Mouse (Mus musculus) MEL (cell line): Measurements from ENCODE around the gene Cox8c. TPM values are rescaled to one million over a fixed set of nuclear protein-coding genes. Genes with fewer than 3 reads are reported as not detected.

Experiments used
- DNase-seq: peaks from one replicate; pipeline ENCODE4 v3.0.0; 2011; ENCODE audit warnings: low read depth, low spot score
- H3K27ac ChIP-seq: 2 replicates; pipeline ENCODE4 v1.5.1; 2012; ENCODE audit warnings: low read depth, mild to moderate bottlenecking, control low read depth, low read length, moderate library complexity; ENCODE audit not compliant: control insufficient read depth
- H3K27me3 ChIP-seq, 2 experiments: fragments of 150-350 bp in 1 of 2; sonication (generic) in 1 of 2; 2 replicates each; pipeline ENCODE4 v1.6.1; 2012; ENCODE audit warnings: low read length in 2 of 2, mild to moderate bottlenecking in 2 of 2, improper control_type of control experiment in 1 of 2, moderate library complexity in 1 of 2; ENCODE audit not compliant: insufficient read depth in 2 of 2, control insufficient read depth in 1 of 2
- H3K36me3 ChIP-seq, 2 experiments: 2 replicates each; pipeline ENCODE4 v1.6.1; 2012 to 2014; ENCODE audit warnings: low read length in 2 of 2, improper control_type of control experiment in 1 of 2, inconsistent platforms in 1 of 2, mild to moderate bottlenecking in 1 of 2; ENCODE audit not compliant: insufficient read depth in 2 of 2, control insufficient read depth in 1 of 2
- H3K4me1 ChIP-seq, 2 experiments: fragments of 150-350 bp in 1 of 2; sonication (generic) in 1 of 2; 2 replicates each; pipeline ENCODE4 v1.6.1; 2012; ENCODE audit warnings: low read length in 2 of 2, improper control_type of control experiment in 1 of 2, mild to moderate bottlenecking in 1 of 2; ENCODE audit not compliant: insufficient read depth in 2 of 2, control insufficient read depth in 1 of 2
- H3K4me3 ChIP-seq, 2 experiments: fragments of 150-350 bp in 1 of 2; sonication (generic) in 1 of 2; 2 replicates each; pipeline ENCODE4 v1.5.1; 2012; ENCODE audit warnings: low read depth in 2 of 2, low read length in 2 of 2, mild to moderate bottlenecking in 2 of 2, moderate library complexity in 2 of 2, control low read depth in 1 of 2, improper control_type of control experiment in 1 of 2; ENCODE audit not compliant: control insufficient read depth in 1 of 2, insufficient read depth in 1 of 2
- H3K79me2 ChIP-seq: 2 replicates; pipeline ENCODE4 v1.6.1; 2012; ENCODE audit warnings: mild to moderate bottlenecking, low read length, moderate library complexity; ENCODE audit not compliant: control insufficient read depth, poor library complexity, insufficient read depth
- H3K9ac ChIP-seq: 2 replicates; pipeline ENCODE4 v1.6.1; 2012; ENCODE audit warnings: low read depth, mild to moderate bottlenecking, control low read depth, low read length, moderate library complexity; ENCODE audit not compliant: control insufficient read depth, poor library complexity, severe bottlenecking
- H3K9me3 ChIP-seq: fragments of 150-350 bp; sonication (generic); replicated peaks from 2 replicates; pipeline ENCODE4 v1.6.1; 2012; ENCODE audit warnings: mild to moderate bottlenecking, low read length, improper control_type of control experiment, moderate library complexity; ENCODE audit not compliant: insufficient read depth
- CHD2 ChIP-seq: IDR thresholded peaks from 2 replicates; pipeline ENCODE4 v1.6.1; 2011; ENCODE audit warnings: low read length, improper control_type of control experiment
- CTCF ChIP-seq, 3 experiments: IDR thresholded peaks in 2 of 3; conservative IDR thresholded peaks in 1 of 3; 2 replicates each; pipeline ENCODE4 v1.5.1; 2011 to 2012; ENCODE audit warnings: low read length in 3 of 3, low read depth in 2 of 3, mild to moderate bottlenecking in 2 of 3, improper control_type of control experiment in 1 of 3, inconsistent platforms in 1 of 3, mixed read lengths in 1 of 3, moderate library complexity in 1 of 3; ENCODE audit not compliant: control insufficient read depth in 1 of 3, insufficient read depth in 1 of 3, poor library complexity in 1 of 3, severe bottlenecking in 1 of 3
- ELF1 ChIP-seq: IDR thresholded peaks from 2 replicates; pipeline ENCODE4 v1.6.1; 2014; ENCODE audit warnings: low read depth, mild to moderate bottlenecking, inconsistent platforms, low read length, improper control_type of control experiment, moderate library complexity
- ETS1 ChIP-seq: IDR thresholded peaks from 2 replicates; pipeline ENCODE4 v1.6.1; 2012; ENCODE audit warnings: low read depth, mild to moderate bottlenecking, inconsistent platforms, low read length, improper control_type of control experiment, moderate library complexity
- GABPA ChIP-seq: IDR thresholded peaks from 2 replicates; pipeline ENCODE4 v1.6.1; 2012; ENCODE audit warnings: low read depth, mild to moderate bottlenecking, inconsistent platforms, low read length, improper control_type of control experiment, moderate library complexity
- GATA1 ChIP-seq: IDR thresholded peaks from 2 replicates; pipeline ENCODE4 v1.6.1; 2011; ENCODE audit warnings: low read depth, low read length, improper control_type of control experiment
- JUND ChIP-seq: IDR thresholded peaks from 2 replicates; pipeline ENCODE4 v1.6.1; 2011; ENCODE audit warnings: low read depth, mild to moderate bottlenecking, improper control_type of control experiment, low read length
- MAFK ChIP-seq: IDR thresholded peaks from 2 replicates; pipeline ENCODE4 v1.6.1; 2011; ENCODE audit warnings: low read depth, mild to moderate bottlenecking, low read length, improper control_type of control experiment, borderline replicate concordance
- MAZ ChIP-seq: IDR thresholded peaks from 2 replicates; pipeline ENCODE4 v1.6.1; 2012; ENCODE audit warnings: low read depth, mild to moderate bottlenecking, inconsistent platforms, low read length, improper control_type of control experiment
- MXI1 ChIP-seq: IDR thresholded peaks from 2 replicates; pipeline ENCODE4 v1.6.1; 2011; ENCODE audit warnings: mild to moderate bottlenecking, low read depth, low read length, improper control_type of control experiment
- POLR2A ChIP-seq, 2 experiments: IDR thresholded peaks; 2 replicates each; pipeline ENCODE4 v1.6.1; 2011 to 2012; ENCODE audit warnings: low read length in 2 of 2, mild to moderate bottlenecking in 2 of 2, control low read depth in 1 of 2, improper control_type of control experiment in 1 of 2, low read depth in 1 of 2, moderate library complexity in 1 of 2; ENCODE audit not compliant: control insufficient read depth in 1 of 2, insufficient read depth in 1 of 2, poor library complexity in 1 of 2
- POLR2AphosphoS2 ChIP-seq: IDR thresholded peaks from 2 replicates; pipeline ENCODE4 v1.6.1; 2011; ENCODE audit warnings: low read length, improper control_type of control experiment
- POLR2AphosphoS5 ChIP-seq: IDR thresholded peaks from 2 replicates; pipeline ENCODE4 v1.6.1; 2012; ENCODE audit warnings: low read depth, borderline replicate concordance, mild to moderate bottlenecking, inconsistent platforms, low read length, moderate library complexity, mixed read lengths
- RAD21 ChIP-seq: IDR thresholded peaks from 2 replicates; pipeline ENCODE4 v1.6.1; 2011; ENCODE audit warnings: mild to moderate bottlenecking, low read depth, low read length, improper control_type of control experiment
- SMC3 ChIP-seq: IDR thresholded peaks from 2 replicates; pipeline ENCODE4 v1.6.1; 2011; ENCODE audit warnings: low read depth, low read length, improper control_type of control experiment
- TAL1 ChIP-seq: IDR thresholded peaks from 2 replicates; pipeline ENCODE4 v1.6.1; 2012; ENCODE audit warnings: mild to moderate bottlenecking, inconsistent platforms, low read length, moderate library complexity, mixed read lengths
- TCF12 ChIP-seq: IDR thresholded peaks from 2 replicates; pipeline ENCODE4 v1.6.1; 2014; ENCODE audit warnings: low read depth, mild to moderate bottlenecking, inconsistent platforms, low read length, improper control_type of control experiment, moderate library complexity
- UBTF ChIP-seq: IDR thresholded peaks from 2 replicates; pipeline ENCODE4 v1.6.1; 2012; ENCODE audit warnings: low read depth, mild to moderate bottlenecking, inconsistent platforms, low read length, improper control_type of control experiment, moderate library complexity, borderline replicate concordance; ENCODE audit not compliant: insufficient read depth
- USF2 ChIP-seq, 2 experiments: IDR thresholded peaks; 2 replicates each; pipeline ENCODE4 v1.6.1; 2011 to 2012; ENCODE audit warnings: improper control_type of control experiment in 2 of 2, low read length in 2 of 2, borderline replicate concordance in 1 of 2, inconsistent platforms in 1 of 2, low read depth in 1 of 2, mild to moderate bottlenecking in 1 of 2; ENCODE audit not compliant: insufficient read depth in 1 of 2
- ZKSCAN1 ChIP-seq: IDR thresholded peaks from 2 replicates; pipeline ENCODE4 v1.6.1; 2012; ENCODE audit warnings: low read depth, mild to moderate bottlenecking, inconsistent platforms, low read length, improper control_type of control experiment, moderate library complexity
- ZMIZ1 ChIP-seq: IDR thresholded peaks from 2 replicates; pipeline ENCODE4 v1.6.1; 2012; ENCODE audit warnings: low read depth, mild to moderate bottlenecking, inconsistent platforms, low read length, improper control_type of control experiment, moderate library complexity
- polyA plus RNA-seq, 2 experiments: library from polyadenylated mRNA; stranded (reverse) in 1 of 2; unstranded in 1 of 2; fragments of >175 nt in 1 of 2; fragments of >200 nt in 1 of 2; gene quantifications; 2 replicates each; pipeline versions ENCODE4 v1.2.1 to v1.2.4; 2012; ENCODE audit warnings: low replicate concordance in 2 of 2, low read depth in 1 of 2; ENCODE audit not compliant: insufficient read length in 2 of 2, insufficient read depth in 1 of 2, missing spikeins in 1 of 2
- total RNA-seq: library from RNA; depleted of rRNA; stranded (reverse); fragments of 300-350 nt; gene quantifications from 2 replicates; pipeline ENCODE4 v1.2.3, GENCODE M21; 2012

The Cox8c gene
- total and polyA plus RNA-seq, 3 experiments = not detected

- Histone ChIP-seq H3K79me2 (no peaks in the 10 kb centered on the region), H3K27me3 (peaks cover 3 to 5% of the 10 kb centered on the region in 2 experiments), H3K4me1 (no peaks in the 10 kb centered on the region), H3K9ac (no peak overlapping the region), H3K36me3 (no peaks in the 10 kb centered on the region), H3K27ac (no peak overlapping the region), H3K9me3 (no peaks in the 10 kb centered on the region), H3K4me3 (no peak overlapping the region)
- no peak for DNase-seq
- no peak for TF ChIP-seq CHD2
- TF ChIP-seq SMC3 = peak; percentile 39
- peak in 2 of 3 experiments; percentile 42 to 58; a peak in 4 of 6 replicates for TF ChIP-seq CTCF (IDR thresholded peaks at IDR 0.05 in 2 of 3, conservative IDR thresholded peaks at IDR 0.05 in 1 of 3; ENCODE audit: control insufficient read depth in 1 of 3, insufficient read depth in 1 of 3, low read depth in 2 of 3, low read length in 3 of 3, poor library complexity in 1 of 3, severe bottlenecking in 1 of 3)
- peak; percentile 9 for TF ChIP-seq RAD21
These were observed 13.4 kb upstream of the Cox8c start for GRCm38 (mm10) chr12:102885735-102886134.

GRCm38 (mm10) chr12:102887366-102887765 lies 11.8 kb upstream of the Cox8c start:
- H3K27me3 ChIP-seq = peaks cover 3 to 5% of the 10 kb centered on the region in 2 experiments
- no peaks in the 10 kb centered on the region for H3K79me2 ChIP-seq
- H3K4me1 ChIP-seq = no peaks in the 10 kb centered on the region
- no peak overlapping the region for H3K9ac ChIP-seq
- no peak overlapping the region for H3K4me3 ChIP-seq
- H3K36me3 ChIP-seq = no peaks in the 10 kb centered on the region
- no peak for DNase-seq
- TF ChIP-seq ZKSCAN1 (no peak), RAD21 (no peak), ZMIZ1 (no peak), ELF1 (no peak), TCF12 (no peak), POLR2AphosphoS2 (no peak), POLR2AphosphoS5 (no peak), GABPA (no peak), JUND (no peak), TAL1 (no peak), UBTF (no peak), MAZ (no peak), SMC3 (no peak), MAFK (no peak), ETS1 (no peak), USF2 (IDR thresholded peaks at IDR 0.05; ENCODE audit: borderline replicate concordance in 1 of 2, insufficient read depth in 1 of 2, low read depth in 1 of 2, low read length in 2 of 2) (no peak), MXI1 (no peak), GATA1 (no peak), POLR2A (IDR thresholded peaks at IDR 0.05; ENCODE audit: control insufficient read depth in 1 of 2, insufficient read depth in 1 of 2, low read depth in 1 of 2, low read length in 2 of 2, poor library complexity in 1 of 2) (no peak)
- no peaks in the 10 kb centered on the region for H3K9me3 ChIP-seq
- H3K27ac ChIP-seq = no peak overlapping the region
